ENCODE assay signal across 8 mouse cellular contexts in the genomic region with DNA sequence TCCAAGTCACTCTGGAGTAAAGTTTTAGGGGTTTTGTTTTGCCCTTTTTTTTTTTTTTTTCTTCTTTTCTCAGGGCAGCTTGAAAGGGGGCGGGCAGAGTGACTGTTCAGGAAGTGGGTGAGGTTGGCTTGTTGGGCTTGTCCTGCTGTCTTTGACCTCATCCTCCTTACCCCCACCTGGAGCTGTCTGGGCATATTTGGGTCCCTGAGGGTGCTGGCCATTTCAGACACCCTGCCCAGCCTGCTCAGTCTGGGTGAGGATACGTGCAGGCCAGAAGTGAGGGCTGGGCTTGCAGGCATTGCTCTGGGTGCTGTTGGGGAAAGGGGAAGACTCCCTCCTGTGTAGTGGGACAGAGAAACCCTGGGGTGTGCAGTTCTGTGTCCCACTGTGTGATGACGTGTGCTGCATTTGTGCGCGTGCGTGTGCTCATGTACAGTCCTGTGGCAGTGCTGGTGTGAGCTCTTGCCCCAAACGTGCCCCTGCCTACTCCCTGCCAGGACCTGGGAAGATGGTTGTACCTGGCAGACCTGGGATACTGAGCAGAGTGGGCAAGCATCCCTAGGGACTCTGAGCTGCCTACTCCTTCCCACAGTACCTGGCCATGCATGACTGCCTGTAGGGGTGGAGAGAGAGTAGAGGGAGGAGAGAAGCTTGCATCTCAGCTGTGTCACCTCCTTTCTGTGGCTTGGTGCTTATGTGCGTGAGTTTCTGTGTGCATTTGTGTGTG. TPM values are rescaled to one million over a fixed set of nuclear protein-coding genes. Genes with fewer than 3 reads are reported as not detected.
DNase-seq lines count a peak whose midpoint lies in the region; ATAC-seq and TF ChIP-seq lines count a peak whose summit lies in the region.

No protein-coding gene starts in this region.

- 88% methylated on average over 8 of the region's 8 CpGs for WGBS in forebrain, embryonic 12.5 days
- 76% methylated on average over 8 of the region's 8 CpGs for WGBS in intestine, postnatal 0 days

- H3K79me2 ChIP-seq in MEL (ENCODE audit: control insufficient read depth, insufficient read depth, low read length, poor library complexity): peaks cover 28% of the 10 kb centered on the region

- peak overlapping the region; percentile 84 for H3K9ac ChIP-seq in MEL (ENCODE audit: control insufficient read depth, low read depth, low read length, poor library complexity, severe bottlenecking)
- H3K9ac ChIP-seq in forebrain, embryonic 12.5 days: peak overlapping the region; percentile 87; the same call in 1 of the 2 replicates
- peak overlapping the region; percentile 77; the same call in 1 of the 2 replicates for H3K9ac ChIP-seq in intestine, postnatal 0 days (ENCODE audit: low read depth, low read length)

- no peaks in the 10 kb centered on the region for H3K27me3 ChIP-seq in MEL (ENCODE audit: control insufficient read depth in 1 of 2, insufficient read depth in 2 of 2, low read length in 2 of 2)
- H3K27me3 ChIP-seq in forebrain, embryonic 12.5 days: no peaks in the 10 kb centered on the region
- H3K27me3 ChIP-seq in intestine, postnatal 0 days (replicated peaks; ENCODE audit: control insufficient read depth, insufficient read depth, low read length): no peaks in the 10 kb centered on the region

- peaks cover 17 to 48% of the 10 kb centered on the region in 2 experiments for H3K4me1 ChIP-seq in MEL (ENCODE audit: control insufficient read depth in 1 of 2, insufficient read depth in 2 of 2, low read length in 2 of 2)
- H3K4me1 ChIP-seq in forebrain, embryonic 12.5 days: peaks cover 23% of the 10 kb centered on the region
- H3K4me1 ChIP-seq in intestine, postnatal 0 days (replicated peaks; ENCODE audit: control insufficient read depth, insufficient read depth, low read length): no peaks in the 10 kb centered on the region; the same call in 1 of the 2 replicates

- no peak; a peak in 1 of 4 replicates for TF ChIP-seq POLR2A in MEL (IDR thresholded peaks at IDR 0.05; ENCODE audit: control insufficient read depth in 1 of 2, insufficient read depth in 1 of 2, low read depth in 1 of 2, low read length in 2 of 2, poor library complexity in 1 of 2)

- H3K36me3 ChIP-seq in MEL (ENCODE audit: control insufficient read depth in 1 of 2, insufficient read depth in 2 of 2, low read length in 2 of 2): peaks cover 0 to 36% of the 10 kb centered on the region in 2 experiments; a peak in 2 of 4 replicates
- H3K36me3 ChIP-seq in forebrain, embryonic 12.5 days (replicated peaks): peaks cover 30% of the 10 kb centered on the region
- peaks cover 27% of the 10 kb centered on the region for H3K36me3 ChIP-seq in intestine, postnatal 0 days (ENCODE audit: control insufficient read depth, insufficient read depth)

- H3K4me3 ChIP-seq in layer of hippocampus, adult 2 months: peak overlapping the region; percentile 77
- peak overlapping the region; percentile 66 to 85 for H3K4me3 ChIP-seq in MEL (ENCODE audit: control insufficient read depth in 1 of 2, insufficient read depth in 1 of 2, low read depth in 2 of 2, low read length in 2 of 2)
- peak overlapping the region; percentile 69; the same call in 1 of the 2 replicates for H3K4me3 ChIP-seq in forebrain, embryonic 12.5 days (replicated peaks)
- H3K4me3 ChIP-seq in intestine, postnatal 0 days (ENCODE audit: low read depth, low read length): no peak overlapping the region

- no peak for ATAC-seq in forebrain, embryonic 12.5 days (ENCODE audit: low FRiP score)
- no peak for ATAC-seq in intestine, postnatal 0 days

- no peak for TF ChIP-seq EP300 in MEL (IDR thresholded peaks at IDR 0.05; ENCODE audit: low read depth in 1 of 2, low read length in 2 of 2)

- H3K4me2 ChIP-seq in forebrain, embryonic 12.5 days: peak overlapping the region; percentile 68
- peak overlapping the region; percentile 72 for H3K4me2 ChIP-seq in intestine, postnatal 0 days (replicated peaks; ENCODE audit: low read depth)

- DNase-seq in layer of hippocampus, adult 2 months (ENCODE audit: low spot score in 2 of 2): no peak
- DNase-seq in layer of hippocampus, adult 9-11 months: no peak
- DNase-seq in MEL (ENCODE audit: low read depth, low spot score): peak; percentile 55
- peak; percentile 71 for DNase-seq in naive thymus-derived CD4-positive, alpha-beta T cell, adult 2 months (ENCODE audit: low read depth)
- no peak for DNase-seq in retina, postnatal 1 day
- DNase-seq in left cerebral cortex, adult 18-20 months (ENCODE audit: low spot score in 2 of 2): no peak

- no peak for TF ChIP-seq CTCF in layer of hippocampus, adult 2 months (conservative IDR thresholded peaks at IDR 0.05)
- TF ChIP-seq CTCF in MEL (IDR thresholded peaks at IDR 0.05 in 2 of 3, conservative IDR thresholded peaks at IDR 0.05 in 1 of 3; ENCODE audit: control insufficient read depth in 1 of 3, insufficient read depth in 1 of 3, low read depth in 2 of 3, low read length in 3 of 3, poor library complexity in 1 of 3, severe bottlenecking in 1 of 3): no peak
- no peak for TF ChIP-seq CTCF in intestine, postnatal 0 days (IDR thresholded peaks at IDR 0.05; ENCODE audit: low read depth)

- no peak for TF ChIP-seq RAD21 in MEL (IDR thresholded peaks at IDR 0.05; ENCODE audit: low read depth, low read length)

- peak overlapping the region; percentile 95; the same call in 1 of the 2 replicates for H3K27ac ChIP-seq in layer of hippocampus, adult 2 months
- peak overlapping the region; percentile 85 for H3K27ac ChIP-seq in MEL (ENCODE audit: control insufficient read depth, low read depth, low read length)
- no peak overlapping the region for H3K27ac ChIP-seq in forebrain, embryonic 12.5 days
- no peak overlapping the region; the same call in 1 of the 2 replicates for H3K27ac ChIP-seq in intestine, postnatal 0 days (ENCODE audit: low read depth, low read length)

- H3K9me3 ChIP-seq in MEL (replicated peaks; ENCODE audit: insufficient read depth, low read length): no peaks in the 10 kb centered on the region
- H3K9me3 ChIP-seq in forebrain, embryonic 12.5 days: no peaks in the 10 kb centered on the region
- no peaks in the 10 kb centered on the region for H3K9me3 ChIP-seq in intestine, postnatal 0 days (ENCODE audit: control insufficient read depth)

TF ChIP-seq in MEL, 35 proteins besides CTCF, POLR2A, EP300 and RAD21:
- TF ChIP-seq POLR2AphosphoS2 (IDR thresholded peaks at IDR 0.05; ENCODE audit: low read length) (no peak), ELF1 (IDR thresholded peaks at IDR 0.05; ENCODE audit: low read depth, low read length) (0 out of 2 replicates have a peak, but pooled peaks have one; percentile 26), NRF1 (IDR thresholded peaks at IDR 0.05; ENCODE audit: insufficient read depth, low read depth, low read length, poor library complexity, severe bottlenecking) (peak; percentile 52; the same call in 1 of the 2 replicates), KAT2A (conservative IDR thresholded peaks at IDR 0.05; ENCODE audit: low read depth, low read length) (no peak), ZNF384 (IDR thresholded peaks at IDR 0.05; ENCODE audit: low read depth, low read length) (peak; percentile 85), MAFK (IDR thresholded peaks at IDR 0.05; ENCODE audit: borderline replicate concordance, low read depth, low read length) (no peak), SIN3A (IDR thresholded peaks at IDR 0.05; ENCODE audit: low read length) (peak; percentile 37; the same call in 1 of the 2 replicates)

RNA-seq across cellular contexts. Expression of gene Cic, which starts 2.2 kb away (rescaled TPM):
- total RNA-seq in layer of hippocampus, adult 2 months (2021): 100 to 1,000 TPM; 218 to 225 TPM
- total RNA-seq in MEL (2012; rRNA removed): 56.6 and 57.2 TPM in 2 replicates
- 100 to 1,000 TPM; 157 TPM for polyA plus RNA-seq in MEL (2012; ENCODE audit: insufficient read depth in 1 of 2, insufficient read length in 2 of 2, low read depth in 1 of 2, low replicate concordance in 2 of 2, missing spikeins in 1 of 2)
- polyA plus RNA-seq in forebrain, embryonic 12.5 days (2016; fragmentation: Nextera tagmentation; extraction: Ambion mirVana): 40.8 and 46.9 TPM in 2 replicates
- polyA plus RNA-seq in intestine, postnatal 0 days (2015; fragmentation: Nextera tagmentation; extraction: Ambion mirVana): 17.2 and 21.7 TPM in 2 replicates
- 100 to 1,000 TPM; 212 to 225 TPM for total RNA-seq in left cerebral cortex, adult 18-20 months (2021)

RNA-seq across cellular contexts. Expression of gene Erf, which starts 19.1 kb away (rescaled TPM):
- 10 to 100 TPM; 40.3 to 45.1 TPM for total RNA-seq in layer of hippocampus, adult 2 months (2021)
- total RNA-seq in MEL (2012; rRNA removed): 18.4 and 24.6 TPM in 2 replicates
- 10 to 100 TPM in 1 of 2 experiments, not detected in 1; 33.2 TPM for polyA plus RNA-seq in MEL (2012; ENCODE audit: insufficient read depth in 1 of 2, insufficient read length in 2 of 2, low read depth in 1 of 2, low replicate concordance in 2 of 2, missing spikeins in 1 of 2)
- 10.3 and 13.0 TPM in 2 replicates for polyA plus RNA-seq in forebrain, embryonic 12.5 days (2016; fragmentation: Nextera tagmentation; extraction: Ambion mirVana)
- 7.8 and 8.4 TPM in 2 replicates for polyA plus RNA-seq in intestine, postnatal 0 days (2015; fragmentation: Nextera tagmentation; extraction: Ambion mirVana)
- total RNA-seq in left cerebral cortex, adult 18-20 months (2021): 10 to 100 TPM; 60.8 to 65.2 TPM

RNA-seq across cellular contexts. Expression of gene Pafah1b3, which starts 28.1 kb away (rescaled TPM):
- 10 to 100 TPM; 16.9 to 21.0 TPM for total RNA-seq in layer of hippocampus, adult 2 months (2021)
- 85.1 and 85.6 TPM in 2 replicates for total RNA-seq in MEL (2012; rRNA removed)
- polyA plus RNA-seq in MEL (2012; ENCODE audit: insufficient read depth in 1 of 2, insufficient read length in 2 of 2, low read depth in 1 of 2, low replicate concordance in 2 of 2, missing spikeins in 1 of 2): 100 to 1,000 TPM; 110 to 180 TPM
- 378 and 384 TPM in 2 replicates for polyA plus RNA-seq in forebrain, embryonic 12.5 days (2016; fragmentation: Nextera tagmentation; extraction: Ambion mirVana)
- 87.6 and 91.9 TPM in 2 replicates for polyA plus RNA-seq in intestine, postnatal 0 days (2015; fragmentation: Nextera tagmentation; extraction: Ambion mirVana)
- total RNA-seq in left cerebral cortex, adult 18-20 months (2021): 10 to 100 TPM; 35.7 to 36.9 TPM

RNA-seq across cellular contexts. Expression of gene Prr19, which starts 31.5 kb away (rescaled TPM):
- total RNA-seq in layer of hippocampus, adult 2 months (2021): not detected
- not detected in 2 replicates for total RNA-seq in MEL (2012; rRNA removed)
- under 1 TPM in 1 of 2 experiments, not detected in 1; 0.11 TPM for polyA plus RNA-seq in MEL (2012; ENCODE audit: insufficient read depth in 1 of 2, insufficient read length in 2 of 2, low read depth in 1 of 2, low replicate concordance in 2 of 2, missing spikeins in 1 of 2)
- 1.3 and 1.7 TPM in 2 replicates for polyA plus RNA-seq in forebrain, embryonic 12.5 days (2016; fragmentation: Nextera tagmentation; extraction: Ambion mirVana)
- polyA plus RNA-seq in intestine, postnatal 0 days (2015; fragmentation: Nextera tagmentation; extraction: Ambion mirVana): 0.12 TPM in 1 of 2 replicates, not detected in the other
- not detected for total RNA-seq in left cerebral cortex, adult 18-20 months (2021)

RNA-seq across cellular contexts. Expression of gene Gsk3a, which starts 32.1 kb away (rescaled TPM):
- 100 to 1,000 TPM; 206 to 220 TPM for total RNA-seq in layer of hippocampus, adult 2 months (2021)
- 59.8 and 61.5 TPM in 2 replicates for total RNA-seq in MEL (2012; rRNA removed)
- 100 to 1,000 TPM in 1 of 2 experiments, 10 to 100 TPM in 1; 86.6 to 149 TPM for polyA plus RNA-seq in MEL (2012; ENCODE audit: insufficient read depth in 1 of 2, insufficient read length in 2 of 2, low read depth in 1 of 2, low replicate concordance in 2 of 2, missing spikeins in 1 of 2)
- 15.9 and 17.5 TPM in 2 replicates for polyA plus RNA-seq in forebrain, embryonic 12.5 days (2016; fragmentation: Nextera tagmentation; extraction: Ambion mirVana)
- polyA plus RNA-seq in intestine, postnatal 0 days (2015; fragmentation: Nextera tagmentation; extraction: Ambion mirVana): 8.8 and 9.7 TPM in 2 replicates
- total RNA-seq in left cerebral cortex, adult 18-20 months (2021): 100 to 1,000 TPM; 215 to 224 TPM

Comparison
In these comparisons a context has a peak if more than half of its experiments do, and no peak if none do; other contexts are left out.
1. DNase-seq: peak in MEL (single experiment) and naive thymus-derived CD4-positive, alpha-beta T cell, adult 2 months (single experiment); none in layer of hippocampus, adult 2 months (0 of 2), layer of hippocampus, adult 9-11 months (single experiment), retina, postnatal 1 day (single experiment) and left cerebral cortex, adult 18-20 months (0 of 2).
2. H3K27ac ChIP-seq: peak in layer of hippocampus, adult 2 months (single experiment) and MEL (single experiment); none in forebrain, embryonic 12.5 days (single experiment) and intestine, postnatal 0 days (single experiment).
3. Peak in every context shown above with its lines, with median percentiles within 50 percentile points of each other: H3K9ac ChIP-seq.